Mouse (Mus musculus) olfactory bulb, adult 2 months (tissue): ENCODE data around the gene Dnah5. TPM values are rescaled to one million over a fixed set of nuclear protein-coding genes. Genes with fewer than 3 reads are reported as not detected.

Experiments used
- H3K27ac ChIP-seq: fragments of 200-500 bp; 2 replicates; pipeline ENCODE4 v1.5.1; 2012; ENCODE audit warnings: low read depth, low read length; ENCODE audit not compliant: insufficient read depth
- H3K4me1 ChIP-seq: fragments of 200-500 bp; 2 replicates; pipeline ENCODE4 v1.6.1; 2012; ENCODE audit warnings: low read length; ENCODE audit not compliant: control insufficient read depth, insufficient read depth
- H3K4me3 ChIP-seq: fragments of 200-500 bp; 2 replicates; pipeline ENCODE4 v1.5.1; 2012; ENCODE audit warnings: mild to moderate bottlenecking, low read depth, low read length, moderate library complexity; ENCODE audit not compliant: insufficient read depth
- CTCF ChIP-seq: fragments of 200-500 bp; IDR thresholded peaks from 2 replicates; pipeline ENCODE4 v1.5.1; 2012; ENCODE audit warnings: low read depth, mild to moderate bottlenecking, low read length, moderate library complexity; ENCODE audit not compliant: insufficient read depth
- POLR2A ChIP-seq: fragments of 200-500 bp; IDR thresholded peaks from 2 replicates; pipeline ENCODE4 v1.6.1; 2012; ENCODE audit warnings: mild to moderate bottlenecking, low read depth, low read length, moderate library complexity; ENCODE audit not compliant: insufficient read depth
- WGBS: fragments of 180-500 bp; shearing (Covaris S2); methylation state at CpG from one replicate; pipeline ENCODE4 v1.1.7; 2018; 5-methylcytosine and 5-hydroxymethylcytosine counted together
- polyA plus RNA-seq: library from polyadenylated mRNA; stranded (reverse); fragments of >200 nt; gene quantifications from 2 replicates; pipeline ENCODE4 v1.2.4, GENCODE M21; 2012; ENCODE audit warnings: low replicate concordance; ENCODE audit not compliant: missing spikeins, insufficient read depth, insufficient read length

The Dnah5 gene
- polyA plus RNA-seq = not detected in 2 replicates

GRCm38 (mm10) chr15:28203111-28204075 lies at the start of gene Dnah5:
Dnah5 (plus strand) TSS chr15:28203752.
- Histone ChIP-seq H3K4me3 (no peak within 1 kb of the TSS), H3K4me1 (no peaks in the 10 kb centered on the region), H3K27ac (no peak within 1 kb of the TSS)
- WGBS = 59% methylated on average over 20 of the region's 20 CpGs
- TF ChIP-seq CTCF (no peak), POLR2A (no peak)

GRCm38 (mm10) chr15:28154822-28155501 lies 48.6 kb upstream of the Dnah5 start:
- Histone ChIP-seq H3K4me3 (peak overlapping the region; percentile 37), H3K4me1 (peaks cover 8% of the 10 kb centered on the region; the same call in 1 of the 2 replicates), H3K27ac (no peak overlapping the region)
- WGBS = 11% methylated on average over 26 of the region's 27 CpGs
- TF ChIP-seq CTCF (peak; percentile 42; the same call in 1 of the 2 replicates), POLR2A (no peak)

GRCm38 (mm10) chr15:28158771-28159489 lies 44.6 kb upstream of the Dnah5 start:
- 3% methylated on average over 19 of the region's 19 CpGs for WGBS
- H3K27ac ChIP-seq = no peak overlapping the region
- H3K4me3 ChIP-seq = peak overlapping the region; percentile 50
- no peak for TF ChIP-seq POLR2A
- TF ChIP-seq CTCF = no peak
- peaks cover 11% of the 10 kb centered on the region; the same call in 1 of the 2 replicates for H3K4me1 ChIP-seq

- TF ChIP-seq CTCF (no peak), POLR2A (no peak)
- WGBS = 96% methylated on average over 2 of the region's 2 CpGs
These were observed 41.3 kb upstream of the Dnah5 start for GRCm38 (mm10) chr15:28162291-28162690.

GRCm38 (mm10) chr15:28165234-28165633 lies 38.3 kb upstream of the Dnah5 start:
- no peak overlapping the region for H3K27ac ChIP-seq

More at GRCm38 (mm10) chr15:28162291-28162690, 41.3 kb upstream of the Dnah5 start:
- Histone ChIP-seq H3K4me1 (peaks cover 6% of the 10 kb centered on the region; the same call in 1 of the 2 replicates), H3K4me3 (no peak overlapping the region), H3K27ac (no peak overlapping the region)

GRCm38 (mm10) chr15:28166090-28166489 lies 37.5 kb upstream of the Dnah5 start:
- Histone ChIP-seq H3K27ac (no peak overlapping the region), H3K4me1 (peaks cover under 1% of the 10 kb centered on the region; the same call in 1 of the 2 replicates), H3K4me3 (no peak overlapping the region)
- 94% methylated on average over 6 of the region's 6 CpGs for WGBS
- TF ChIP-seq POLR2A = no peak
- TF ChIP-seq CTCF = no peak

More at GRCm38 (mm10) chr15:28165234-28165633, 38.3 kb upstream of the Dnah5 start:
- Histone ChIP-seq H3K4me3 (no peak overlapping the region), H3K4me1 (peaks cover 3% of the 10 kb centered on the region; the same call in 1 of the 2 replicates)
- TF ChIP-seq POLR2A = no peak
- 96% methylated on average over 7 of the region's 7 CpGs for WGBS

- H3K27ac ChIP-seq = no peak overlapping the region
- TF ChIP-seq POLR2A (no peak), CTCF (no peak)
- H3K4me3 ChIP-seq = no peak overlapping the region
- WGBS = 93% methylated on average over 11 of the region's 11 CpGs
- no peaks in the 10 kb centered on the region for H3K4me1 ChIP-seq
These were observed 24.6 kb upstream of the Dnah5 start for GRCm38 (mm10) chr15:28178951-28179350.

- no peak for TF ChIP-seq POLR2A
- TF ChIP-seq CTCF = no peak
- WGBS = 92% methylated on average over 6 of the region's 6 CpGs
- H3K4me3 ChIP-seq = no peak overlapping the region
- H3K4me1 ChIP-seq = no peaks in the 10 kb centered on the region
- H3K27ac ChIP-seq = no peak overlapping the region
These were observed 24.0 kb upstream of the Dnah5 start for GRCm38 (mm10) chr15:28179556-28179955.

- Histone ChIP-seq H3K4me3 (peak overlapping the region; percentile 17), H3K4me1 (no peaks in the 10 kb centered on the region), H3K27ac (no peak overlapping the region)
- no peak for TF ChIP-seq POLR2A
- no peak for TF ChIP-seq CTCF
- 7% methylated on average over 10 of the region's 10 CpGs for WGBS
These were observed 21.7 kb upstream of the Dnah5 start for GRCm38 (mm10) chr15:28181862-28182261.
